8 mouse cellular contexts compared by ENCODE assay signal in genomic region chr8:121652774-121653323, GRCm38 (mm10). TPM values are rescaled to one million over a fixed set of nuclear protein-coding genes. Genes with fewer than 3 reads are reported as not detected.
DNase-seq lines count a peak whose midpoint lies in the region; ATAC-seq and TF ChIP-seq lines count a peak whose summit lies in the region.

Gene Zcchc14, minus strand, starts transcription at chr8:121652901.

- under 1% methylated on average over 56 of the region's 67 CpGs for WGBS in forebrain, postnatal 0 days
- 2% methylated on average over 45 of the region's 67 CpGs for WGBS in liver, postnatal 0 days (ENCODE audit: insufficient replicate concordance)
- WGBS in olfactory bulb, adult 2 months, result under 1% methylated on average over 67 of the region's 67 CpGs

- H3K27me3 ChIP-seq in forebrain, postnatal 0 days (ENCODE audit: insufficient read depth, low read length), result no peaks in the 10 kb centered on the region
- peaks cover 34% of the 10 kb centered on the region for H3K27me3 ChIP-seq in liver, postnatal 0 days (ENCODE audit: insufficient read depth, low read length)

- H3K4me1 ChIP-seq in forebrain, postnatal 0 days (ENCODE audit: insufficient read depth), result peaks cover 29% of the 10 kb centered on the region
- peaks cover 30% of the 10 kb centered on the region for H3K4me1 ChIP-seq in liver, postnatal 0 days (ENCODE audit: insufficient read depth)
- peaks cover 47% of the 10 kb centered on the region for H3K4me1 ChIP-seq in olfactory bulb, adult 2 months (ENCODE audit: control insufficient read depth, insufficient read depth, low read length)

- no peaks in the 10 kb centered on the region for H3K9me3 ChIP-seq in forebrain, postnatal 0 days (ENCODE audit: low read length)
- no peaks in the 10 kb centered on the region for H3K9me3 ChIP-seq in liver, postnatal 0 days (ENCODE audit: low read length)

- intact Hi-C loops in heart, postnatal 25 days (cut with DNase I), result no loop called here

- TF ChIP-seq POLR2A in olfactory bulb, adult 2 months (IDR thresholded peaks at IDR 0.05; ENCODE audit: insufficient read depth, low read depth, low read length), result peak; percentile 92

- TF ChIP-seq CTCF in forebrain, postnatal 0 days (IDR thresholded peaks at IDR 0.05; ENCODE audit: low read depth), result no peak
- TF ChIP-seq CTCF in liver, postnatal 0 days (IDR thresholded peaks at IDR 0.05; ENCODE audit: low read depth), result no peak
- TF ChIP-seq CTCF in olfactory bulb, adult 2 months (IDR thresholded peaks at IDR 0.05; ENCODE audit: insufficient read depth, low read depth, low read length), result no peak

- H3K36me3 ChIP-seq in forebrain, postnatal 0 days (ENCODE audit: insufficient read depth), result 0 out of 2 replicates have a peak, but pooled peaks cover 3% of the 10 kb centered on the region
- H3K36me3 ChIP-seq in liver, postnatal 0 days (replicated peaks; ENCODE audit: insufficient read depth, low read length), result no peaks in the 10 kb centered on the region

- peak; percentile 98 for ATAC-seq in forebrain, postnatal 0 days
- ATAC-seq in liver, postnatal 0 days, result peak; percentile 97

- H3K4me3 ChIP-seq in forebrain, postnatal 0 days (ENCODE audit: low read depth, low read length), result peak within 1 kb of the TSS; percentile 87
- peak within 1 kb of the TSS; percentile 56 for H3K4me3 ChIP-seq in liver, postnatal 0 days (ENCODE audit: low read depth, low read length)
- peak within 1 kb of the TSS; percentile 98 for H3K4me3 ChIP-seq in olfactory bulb, adult 2 months (ENCODE audit: insufficient read depth, low read depth, low read length)

- peak; percentile 99 for DNase-seq in Muller cell, postnatal 12 days (ENCODE audit: inconsistent ontology term)
- DNase-seq in cerebellum, adult 18-20 months, result peak; percentile 98 to 100
- peak; percentile 99 for DNase-seq in forebrain, postnatal 0 days
- DNase-seq in heart, postnatal 25 days (ENCODE audit: low spot score), result peak; percentile 97
- peak; percentile 99 for DNase-seq in layer of hippocampus, adult 18-20 months (ENCODE audit: low spot score in 2 of 2)
- DNase-seq in liver, postnatal 0 days, result peak; percentile 90
- peak; percentile 13 for DNase-seq in thymus, postnatal 14 days

- TF ChIP-seq EP300 in liver, postnatal 0 days (IDR thresholded peaks at IDR 0.05; ENCODE audit: low read depth), result no peak

- H3K9ac ChIP-seq in forebrain, postnatal 0 days, result peak within 1 kb of the TSS; percentile 86
- peak within 1 kb of the TSS; percentile 69 for H3K9ac ChIP-seq in liver, postnatal 0 days (replicated peaks)

- peak within 1 kb of the TSS; percentile 81 for H3K4me2 ChIP-seq in forebrain, postnatal 0 days (ENCODE audit: low read depth)
- peak within 1 kb of the TSS; percentile 85 for H3K4me2 ChIP-seq in liver, postnatal 0 days (ENCODE audit: low read depth, low read length)

- H3K27ac ChIP-seq in forebrain, postnatal 0 days (ENCODE audit: low read depth, low read length), result peak within 1 kb of the TSS; percentile 100
- peak within 1 kb of the TSS; percentile 77 for H3K27ac ChIP-seq in liver, postnatal 0 days (ENCODE audit: low read depth)
- peak within 1 kb of the TSS; percentile 99 for H3K27ac ChIP-seq in olfactory bulb, adult 2 months (ENCODE audit: insufficient read depth, low read depth, low read length)

RNA-seq across cellular contexts. Expression of gene Zcchc14, which starts in this region (rescaled TPM):
- total RNA-seq in forebrain, postnatal 0 days (2014; rRNA removed), result 69.0 and 85.8 TPM in 2 replicates
- 13.9 and 17.4 TPM in 2 replicates for polyA plus RNA-seq in forebrain, postnatal 0 days (2015; fragmentation: Nextera tagmentation; extraction: Ambion mirVana)
- 10 to 100 TPM; 27.1 to 31.3 TPM for total RNA-seq in heart, postnatal 25 days (2021)
- 10 to 100 TPM; 88.8 to 90.1 TPM for total RNA-seq in layer of hippocampus, adult 18-20 months (2021)
- polyA plus RNA-seq in liver, postnatal 0 days (2015; fragmentation: Nextera tagmentation; extraction: Ambion mirVana), result 1.9 and 2.3 TPM in 2 replicates
- polyA plus RNA-seq in olfactory bulb, adult 2 months (2012; ENCODE audit: insufficient read depth, insufficient read length, low replicate concordance, missing spikeins), result not detected in 2 replicates

Comparison
In these comparisons a context has a peak if more than half of its experiments do, and no peak if none do; other contexts are left out.
1. Peak in every context shown above with its lines: DNase-seq, ATAC-seq, H3K4me3 ChIP-seq and H3K27ac ChIP-seq.
2. DNase-seq: peak in every context shown above with its lines; median percentile 99 in Muller cell, postnatal 12 days; 99 in cerebellum, adult 18-20 months; 99 in forebrain, postnatal 0 days; 99 in layer of hippocampus, adult 18-20 months; 97 in heart, postnatal 25 days; 90 in liver, postnatal 0 days; 13 in thymus, postnatal 14 days.